Mouse (Mus musculus): ENCODE data around the gene Anapc7. TPM values are rescaled to one million over a fixed set of nuclear protein-coding genes. Genes with fewer than 3 reads are reported as not detected.

The Anapc7 gene
- polyA plus RNA-seq (2015; fragmentation: Nextera tagmentation; extraction: Ambion mirVana) = 35.9 and 40.1 TPM in 2 replicates

GRCm38 (mm10) chr5:122421271-122422068 lies at the start of gene Anapc7:
TSS of gene Anapc7 (plus strand) at chr5:122421693.
- Histone ChIP-seq H3K4me1 (ENCODE audit: control insufficient read depth, insufficient read depth, low read length) (peaks cover 15% of the 10 kb centered on the region), H3K4me3 (ENCODE audit: low read length) (peak within 1 kb of the TSS; percentile 97), H3K27me3 (replicated peaks; ENCODE audit: control insufficient read depth, insufficient read depth, low read length) (no peaks in the 10 kb centered on the region), H3K9ac (ENCODE audit: low read depth, low read length) (peak within 1 kb of the TSS; percentile 99), H3K36me3 (ENCODE audit: control insufficient read depth, insufficient read depth, low read length) (no peaks in the 10 kb centered on the region), H3K4me2 (ENCODE audit: low read depth, low read length) (peak within 1 kb of the TSS; percentile 86), H3K9me3 (ENCODE audit: control insufficient read depth, low read length) (no peaks in the 10 kb centered on the region), H3K27ac (ENCODE audit: low read length) (peak within 1 kb of the TSS; percentile 87)
- WGBS = 18% methylated on average over 17 of the region's 17 CpGs
- ATAC-seq = peak; percentile 17

GRCm38 (mm10) chr5:122372192-122372769 lies 49.2 kb upstream of the Anapc7 start, which contains the start of gene Fam216a:
TSS of gene Fam216a (minus strand) at chr5:122372364.
- peak within 1 kb of the TSS; percentile 74 for H3K4me2 ChIP-seq (ENCODE audit: low read depth, low read length)
- peak within 1 kb of the TSS; percentile 91 for H3K27ac ChIP-seq (ENCODE audit: low read length)
- peaks cover 7% of the 10 kb centered on the region; the same call in 1 of the 2 replicates for H3K36me3 ChIP-seq (ENCODE audit: control insufficient read depth, insufficient read depth, low read length)
- H3K4me1 ChIP-seq (ENCODE audit: control insufficient read depth, insufficient read depth, low read length) = peaks cover 8% of the 10 kb centered on the region; the same call in 1 of the 2 replicates
- no peaks in the 10 kb centered on the region for H3K9me3 ChIP-seq (ENCODE audit: control insufficient read depth, low read length)
- WGBS = under 1% methylated on average over 53 of the region's 53 CpGs
- ATAC-seq = peak; percentile 96
- H3K27me3 ChIP-seq (replicated peaks; ENCODE audit: control insufficient read depth, insufficient read depth, low read length) = no peaks in the 10 kb centered on the region
- peak within 1 kb of the TSS; percentile 78 for H3K4me3 ChIP-seq (ENCODE audit: low read length)
- peak within 1 kb of the TSS; percentile 79 for H3K9ac ChIP-seq (ENCODE audit: low read depth, low read length)

- no peaks in the 10 kb centered on the region for H3K9me3 ChIP-seq (ENCODE audit: control insufficient read depth, low read length)
- H3K27me3 ChIP-seq (replicated peaks; ENCODE audit: control insufficient read depth, insufficient read depth, low read length) = no peaks in the 10 kb centered on the region
- H3K36me3 ChIP-seq (ENCODE audit: control insufficient read depth, insufficient read depth, low read length) = peaks cover 6% of the 10 kb centered on the region; the same call in 1 of the 2 replicates
- H3K4me3 ChIP-seq (ENCODE audit: low read length) = peak overlapping the region; percentile 78
- ATAC-seq = no peak
- H3K9ac ChIP-seq (ENCODE audit: low read depth, low read length) = peak overlapping the region; percentile 79
- peak overlapping the region; percentile 67 for H3K4me2 ChIP-seq (ENCODE audit: low read depth, low read length)
- WGBS = 4% methylated on average over 5 of the region's 5 CpGs
- H3K4me1 ChIP-seq (ENCODE audit: control insufficient read depth, insufficient read depth, low read length) = peaks cover 8% of the 10 kb centered on the region; the same call in 1 of the 2 replicates
- H3K27ac ChIP-seq (ENCODE audit: low read length) = peak overlapping the region; percentile 86
Measured at GRCm38 (mm10) chr5:122372878-122373277, 48.6 kb upstream of the Anapc7 start.

- H3K36me3 ChIP-seq (ENCODE audit: control insufficient read depth, insufficient read depth, low read length) = 0 out of 2 replicates have a peak, but pooled peaks cover 9% of the 10 kb centered on the region
Measured at GRCm38 (mm10) chr5:122377101-122377833, 44.2 kb upstream of the Anapc7 start.

GRCm38 (mm10) chr5:122378171-122378570 lies 43.3 kb upstream of the Anapc7 start:
- Histone ChIP-seq H3K9me3 (ENCODE audit: control insufficient read depth, low read length) (no peaks in the 10 kb centered on the region), H3K27me3 (replicated peaks; ENCODE audit: control insufficient read depth, insufficient read depth, low read length) (no peaks in the 10 kb centered on the region), H3K4me3 (ENCODE audit: low read length) (no peak overlapping the region), H3K36me3 (ENCODE audit: control insufficient read depth, insufficient read depth, low read length) (0 out of 2 replicates have a peak, but pooled peaks cover 9% of the 10 kb centered on the region), H3K27ac (ENCODE audit: low read length) (no peak overlapping the region), H3K4me2 (ENCODE audit: low read depth, low read length) (no peak overlapping the region), H3K4me1 (ENCODE audit: control insufficient read depth, insufficient read depth, low read length) (peaks cover 5% of the 10 kb centered on the region; the same call in 1 of the 2 replicates), H3K9ac (ENCODE audit: low read depth, low read length) (no peak overlapping the region)
- ATAC-seq = no peak
- WGBS = 93% methylated on average over 12 of the region's 12 CpGs

More at GRCm38 (mm10) chr5:122377101-122377833, 44.2 kb upstream of the Anapc7 start:
- peaks cover 8% of the 10 kb centered on the region; the same call in 1 of the 2 replicates for H3K4me1 ChIP-seq (ENCODE audit: control insufficient read depth, insufficient read depth, low read length)
- H3K9ac ChIP-seq (ENCODE audit: low read depth, low read length) = no peak overlapping the region
- no peak for ATAC-seq
- 92% methylated on average over 4 of the region's 4 CpGs for WGBS
- H3K27ac ChIP-seq (ENCODE audit: low read length) = no peak overlapping the region
- H3K4me2 ChIP-seq (ENCODE audit: low read depth, low read length) = no peak overlapping the region
- no peaks in the 10 kb centered on the region for H3K9me3 ChIP-seq (ENCODE audit: control insufficient read depth, low read length)
- no peaks in the 10 kb centered on the region for H3K27me3 ChIP-seq (replicated peaks; ENCODE audit: control insufficient read depth, insufficient read depth, low read length)
- H3K4me3 ChIP-seq (ENCODE audit: low read length) = no peak overlapping the region

GRCm38 (mm10) chr5:122379374-122380155 lies 41.9 kb upstream of the Anapc7 start:
- ATAC-seq = peak; percentile 46; the same call in 1 of the 2 replicates

GRCm38 (mm10) chr5:122390006-122390405 lies 31.5 kb upstream of the Anapc7 start:
- no peaks in the 10 kb centered on the region for H3K36me3 ChIP-seq (ENCODE audit: control insufficient read depth, insufficient read depth, low read length)
- no peak for ATAC-seq
- H3K27me3 ChIP-seq (replicated peaks; ENCODE audit: control insufficient read depth, insufficient read depth, low read length) = no peaks in the 10 kb centered on the region
- H3K4me2 ChIP-seq (ENCODE audit: low read depth, low read length) = no peak overlapping the region
- H3K9me3 ChIP-seq (ENCODE audit: control insufficient read depth, low read length) = no peaks in the 10 kb centered on the region
- 91% methylated on average over 5 of the region's 5 CpGs for WGBS
- peaks cover 9% of the 10 kb centered on the region for H3K4me1 ChIP-seq (ENCODE audit: control insufficient read depth, insufficient read depth, low read length)
- H3K4me3 ChIP-seq (ENCODE audit: low read length) = no peak overlapping the region
- no peak overlapping the region for H3K9ac ChIP-seq (ENCODE audit: low read depth, low read length)
- no peak overlapping the region for H3K27ac ChIP-seq (ENCODE audit: low read length)

More at GRCm38 (mm10) chr5:122379374-122380155, 41.9 kb upstream of the Anapc7 start:
- WGBS = 56% methylated on average over 11 of the region's 11 CpGs
- no peak overlapping the region for H3K9ac ChIP-seq (ENCODE audit: low read depth, low read length)
- H3K4me1 ChIP-seq (ENCODE audit: control insufficient read depth, insufficient read depth, low read length) = no peaks in the 10 kb centered on the region
- H3K36me3 ChIP-seq (ENCODE audit: control insufficient read depth, insufficient read depth, low read length) = 0 out of 2 replicates have a peak, but pooled peaks cover 6% of the 10 kb centered on the region
- H3K4me3 ChIP-seq (ENCODE audit: low read length) = no peak overlapping the region
- H3K27me3 ChIP-seq (replicated peaks; ENCODE audit: control insufficient read depth, insufficient read depth, low read length) = no peaks in the 10 kb centered on the region
- no peaks in the 10 kb centered on the region for H3K9me3 ChIP-seq (ENCODE audit: control insufficient read depth, low read length)
- no peak overlapping the region for H3K27ac ChIP-seq (ENCODE audit: low read length)
- no peak overlapping the region for H3K4me2 ChIP-seq (ENCODE audit: low read depth, low read length)

- Histone ChIP-seq H3K4me1 (ENCODE audit: control insufficient read depth, insufficient read depth, low read length) (peaks cover 9% of the 10 kb centered on the region), H3K9ac (ENCODE audit: low read depth, low read length) (no peak overlapping the region), H3K27ac (ENCODE audit: low read length) (no peak overlapping the region), H3K27me3 (replicated peaks; ENCODE audit: control insufficient read depth, insufficient read depth, low read length) (no peaks in the 10 kb centered on the region), H3K4me2 (ENCODE audit: low read depth, low read length) (no peak overlapping the region), H3K9me3 (ENCODE audit: control insufficient read depth, low read length) (no peaks in the 10 kb centered on the region), H3K4me3 (ENCODE audit: low read length) (no peak overlapping the region), H3K36me3 (ENCODE audit: control insufficient read depth, insufficient read depth, low read length) (no peaks in the 10 kb centered on the region)
- ATAC-seq = no peak
Measured at GRCm38 (mm10) chr5:122390671-122391070, 30.8 kb upstream of the Anapc7 start.

Data from intestine, embryonic 16.5 days (tissue).